Mouse (Mus musculus) forebrain, embryonic 13.5 days (tissue): ENCODE results near the gene Arl2. TPM values are rescaled to one million over a fixed set of nuclear protein-coding genes. Genes with fewer than 3 reads are reported as not detected.

Experiments
- ATAC-seq: fragments of 200-750 bp; cut with Nextera tagmentation; 2 replicates; pipeline ENCODE4 v1.8.0; 2017
- H3K27ac ChIP-seq: fragments of 300-500 bp; sonication (generic); 2 replicates; pipeline ENCODE4 v1.5.1; 2015; ENCODE audit warnings: inconsistent platforms, mild to moderate bottlenecking, moderate library complexity
- H3K27me3 ChIP-seq: fragments of 300-500 bp; sonication (generic); 2 replicates; pipeline ENCODE4 v1.6.1; 2015; ENCODE audit warnings: mild to moderate bottlenecking, inconsistent platforms
- H3K36me3 ChIP-seq: fragments of 300-500 bp; sonication (generic); 2 replicates; pipeline ENCODE4 v1.6.1; 2015; ENCODE audit warnings: mild to moderate bottlenecking, inconsistent platforms; ENCODE audit not compliant: poor library complexity, severe bottlenecking
- H3K4me1 ChIP-seq: fragments of 300-500 bp; sonication (generic); 2 replicates; pipeline ENCODE4 v1.6.1; 2015; ENCODE audit warnings: inconsistent platforms
- H3K4me2 ChIP-seq: fragments of 300-500 bp; sonication (generic); 2 replicates; pipeline ENCODE4 v1.6.1; 2015; ENCODE audit warnings: inconsistent platforms, mild to moderate bottlenecking, moderate library complexity
- H3K4me3 ChIP-seq: fragments of 300-500 bp; sonication (generic); 2 replicates; pipeline ENCODE4 v1.5.1; 2015; ENCODE audit warnings: mild to moderate bottlenecking, inconsistent platforms
- H3K9ac ChIP-seq: fragments of 300-500 bp; sonication (generic); 2 replicates; pipeline ENCODE4 v1.6.1; 2015; ENCODE audit warnings: mild to moderate bottlenecking, inconsistent platforms
- H3K9me3 ChIP-seq: fragments of 300-500 bp; sonication (generic); replicated peaks from 2 replicates; pipeline ENCODE4 v1.6.1; 2016; ENCODE audit warnings: inconsistent platforms
- WGBS: fragments of 180-500 bp; shearing (Covaris S2); methylation state at CpG from one replicate; pipeline ENCODE4 v1.1.7; 2015; 5-methylcytosine and 5-hydroxymethylcytosine counted together
- polyA plus RNA-seq: library from polyadenylated mRNA; unstranded; fragments of >200 nt; fragmentation: Nextera tagmentation; extraction: Ambion mirVana; gene quantifications from 2 replicates; pipeline ENCODE4 v1.2.1, GENCODE M21; 2015

The Arl2 gene
- 86.1 and 87.1 TPM in 2 replicates for polyA plus RNA-seq

DNA sequence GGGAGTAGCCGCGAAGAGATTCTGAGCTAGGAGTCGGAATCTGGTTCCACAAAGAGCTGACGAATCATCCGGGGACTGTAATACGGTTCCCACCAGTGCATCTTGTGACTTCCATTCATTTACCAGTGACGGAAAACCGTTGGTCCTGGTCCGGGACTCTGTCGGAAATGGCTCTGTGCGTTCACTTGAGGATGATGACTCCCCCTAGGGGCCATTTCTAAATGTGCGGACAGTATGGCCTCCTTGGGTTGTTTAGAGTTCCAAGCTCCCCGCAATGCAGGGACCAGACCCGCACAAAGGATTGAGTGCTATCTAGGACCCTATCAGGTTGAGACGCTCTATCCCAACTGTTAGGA, at the start of gene Arl2:
Gene Arl2 (minus strand): TSS at position 155 of the 356 bp plus-strand sequence.
- no peaks in the 10 kb centered on the region for H3K27me3 ChIP-seq
- H3K27ac ChIP-seq = peak within 1 kb of the TSS; percentile 97
- no peaks in the 10 kb centered on the region for H3K9me3 ChIP-seq
- H3K4me2 ChIP-seq = peak within 1 kb of the TSS; percentile 74
- ATAC-seq = peak; percentile 77
- H3K36me3 ChIP-seq = peaks cover 15% of the 10 kb centered on the region
- H3K4me3 ChIP-seq = peak within 1 kb of the TSS; percentile 64
- H3K4me1 ChIP-seq = peaks cover 14% of the 10 kb centered on the region
- WGBS = under 1% methylated on average over 15 of the region's 15 CpGs
- peak within 1 kb of the TSS; percentile 86 for H3K9ac ChIP-seq

DNA sequence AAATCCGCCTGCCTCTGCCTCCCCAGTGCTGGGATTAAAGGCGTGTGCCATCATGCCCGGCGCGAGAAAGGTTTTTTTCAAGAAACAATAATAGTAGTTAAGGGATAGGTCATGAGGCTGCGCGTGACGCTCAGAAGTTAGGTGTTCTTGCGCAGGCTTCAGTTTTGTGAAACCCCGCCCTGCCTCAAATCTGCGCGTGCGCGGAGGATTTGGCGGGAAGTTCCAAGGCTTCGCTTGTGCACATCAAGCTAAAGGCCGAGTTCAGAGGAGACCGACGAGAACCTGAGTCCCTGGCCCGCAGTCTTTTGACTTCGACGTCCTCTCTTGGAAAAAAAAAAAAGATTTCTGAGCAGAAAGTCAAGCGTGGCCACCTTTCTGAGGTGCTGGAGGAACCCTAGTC, 42.8 kb upstream of the Arl2 start, which contains the start of gene Majin:
Gene Majin (plus strand): TSS at position 258 of the 400 bp plus-strand sequence.
- WGBS = 92% methylated on average over 23 of the region's 23 CpGs

DNA sequence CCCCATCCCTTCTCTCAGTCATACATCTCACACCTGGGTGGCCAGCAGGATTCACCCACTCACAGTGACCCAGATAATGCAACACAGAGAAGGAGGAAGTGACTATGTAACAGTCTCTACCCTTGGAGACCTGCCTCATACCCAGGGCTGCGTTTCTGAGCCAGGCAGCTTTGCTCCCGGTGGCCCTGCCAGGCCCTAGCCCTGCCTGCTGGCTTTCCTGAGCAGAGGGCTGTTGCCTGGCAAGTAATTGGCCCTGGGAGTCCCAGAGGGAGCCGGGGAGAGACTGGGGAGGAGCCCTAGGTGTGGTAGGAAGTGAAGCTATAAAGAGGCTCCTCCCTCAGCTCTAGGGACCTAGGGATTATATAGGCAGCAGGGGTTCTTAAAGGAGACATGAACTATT, 41.2 kb upstream of the Arl2 start:
- WGBS = 18% methylated on average over 3 of the region's 3 CpGs
- Histone ChIP-seq H3K36me3 (no peaks in the 10 kb centered on the region), H3K9ac (no peak overlapping the region), H3K27me3 (no peaks in the 10 kb centered on the region), H3K4me1 (no peaks in the 10 kb centered on the region), H3K4me2 (no peak overlapping the region), H3K27ac (no peak overlapping the region), H3K9me3 (0 out of 2 replicates have a peak, but pooled peaks cover 4% of the 10 kb centered on the region), H3K4me3 (no peak overlapping the region)
- ATAC-seq = no peak

More for the DNA sequence above, 42.8 kb upstream of the Arl2 start, which contains the start of gene Majin:
- Histone ChIP-seq H3K4me1 (no peaks in the 10 kb centered on the region), H3K27me3 (no peaks in the 10 kb centered on the region), H3K9me3 (0 out of 2 replicates have a peak, but pooled peaks cover 4% of the 10 kb centered on the region), H3K9ac (no peak within 1 kb of the TSS), H3K36me3 (no peaks in the 10 kb centered on the region), H3K27ac (no peak within 1 kb of the TSS), H3K4me2 (no peak within 1 kb of the TSS), H3K4me3 (no peak within 1 kb of the TSS)
- no peak for ATAC-seq

DNA sequence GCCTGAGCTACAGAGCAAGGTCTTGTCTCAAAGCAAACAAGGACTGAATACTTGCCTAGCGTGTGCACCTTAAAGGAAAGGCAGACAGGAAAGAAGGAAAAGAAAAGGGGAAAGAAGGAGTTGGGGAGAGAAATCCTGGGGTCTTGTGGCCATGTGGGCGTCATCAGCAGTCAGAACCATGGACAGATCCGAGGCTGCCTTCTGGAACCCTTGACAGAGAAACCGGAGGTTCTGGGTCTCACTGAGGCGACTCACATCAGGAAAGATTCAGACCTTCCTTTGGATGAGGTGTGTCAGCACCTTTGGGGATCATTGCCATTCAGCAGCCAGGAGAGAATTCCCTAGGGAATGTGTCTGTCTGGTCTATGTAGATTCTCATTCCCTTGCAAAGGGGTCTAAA, 40.3 kb upstream of the Arl2 start:
- Histone ChIP-seq H3K36me3 (no peaks in the 10 kb centered on the region), H3K27ac (no peak overlapping the region), H3K4me3 (no peak overlapping the region), H3K9ac (no peak overlapping the region), H3K27me3 (no peaks in the 10 kb centered on the region), H3K4me2 (no peak overlapping the region), H3K9me3 (0 out of 2 replicates have a peak, but pooled peaks cover 4% of the 10 kb centered on the region), H3K4me1 (no peaks in the 10 kb centered on the region)
- no peak for ATAC-seq
- 30% methylated on average over 5 of the region's 5 CpGs for WGBS

DNA sequence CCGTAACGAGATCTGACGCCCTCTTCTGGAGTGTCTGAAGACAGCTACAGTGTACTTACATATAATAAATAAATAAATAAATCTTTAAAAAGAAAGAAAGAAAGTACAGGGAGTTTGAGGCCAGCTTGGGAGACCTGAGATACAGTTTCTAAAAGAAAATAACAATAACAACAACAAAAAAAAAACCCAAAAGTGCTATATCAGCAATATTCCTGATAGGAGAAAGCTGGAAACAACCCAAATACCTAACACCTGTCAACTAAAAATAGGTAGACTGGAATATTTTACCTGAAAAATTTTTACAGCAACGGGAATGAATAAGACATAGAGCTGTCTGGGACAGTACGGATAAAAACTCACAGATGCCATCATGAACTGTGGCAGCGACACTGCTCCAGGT, 37.4 kb upstream of the Arl2 start:
- no peak overlapping the region for H3K27ac ChIP-seq
- no peaks in the 10 kb centered on the region for H3K4me1 ChIP-seq
- no peak overlapping the region for H3K4me2 ChIP-seq
- 0 out of 2 replicates have a peak, but pooled peaks cover 4% of the 10 kb centered on the region for H3K9me3 ChIP-seq
- no peak for ATAC-seq
- H3K4me3 ChIP-seq = no peak overlapping the region
- no peak overlapping the region for H3K9ac ChIP-seq
- no peaks in the 10 kb centered on the region for H3K27me3 ChIP-seq
- 86% methylated on average over 6 of the region's 6 CpGs for WGBS
- no peaks in the 10 kb centered on the region for H3K36me3 ChIP-seq

DNA sequence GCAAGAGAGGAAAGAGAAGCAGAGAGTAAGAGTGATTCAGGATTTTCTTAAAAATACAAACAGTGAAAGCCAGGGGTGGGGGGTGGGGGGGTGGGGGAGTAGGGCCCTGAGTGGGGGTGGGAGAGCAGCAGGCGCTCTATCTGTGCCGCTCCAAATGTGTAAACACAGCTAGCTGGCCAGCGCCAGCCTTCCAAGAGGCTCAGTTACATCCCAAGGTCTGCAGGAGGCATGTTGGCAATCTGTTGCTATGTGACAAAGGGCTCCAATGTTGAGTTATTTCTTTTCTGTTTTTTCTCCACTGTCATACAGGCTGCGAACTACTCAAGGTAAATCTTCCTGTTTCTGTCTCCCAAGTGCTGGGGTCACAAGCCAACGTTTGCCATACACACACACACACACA, 33.4 kb upstream of the Arl2 start:
- 43% methylated on average over 5 of the region's 5 CpGs for WGBS
- no peak for ATAC-seq

DNA sequence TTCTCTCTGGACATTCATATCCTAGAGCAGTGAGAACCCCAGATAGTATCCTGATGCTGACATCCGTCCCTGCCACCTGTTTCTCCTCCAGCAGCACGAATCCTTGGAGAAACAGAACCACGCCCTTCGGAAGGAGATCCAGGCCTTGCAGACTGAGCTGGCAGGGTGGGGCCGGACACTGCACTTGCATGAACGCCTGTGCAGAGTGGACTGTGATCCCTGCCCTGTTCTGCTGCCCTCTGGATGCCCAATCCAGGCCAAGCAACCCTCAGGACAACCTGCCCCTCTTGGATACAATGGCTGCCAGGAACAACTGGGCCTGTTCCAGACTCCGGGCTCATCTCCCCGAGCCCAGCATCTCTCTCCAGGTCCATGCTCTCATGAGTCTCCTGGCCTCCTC, 29.9 kb upstream of the Arl2 start:
- 90% methylated on average over 8 of the region's 8 CpGs for WGBS
- no peak overlapping the region for H3K4me3 ChIP-seq
- ATAC-seq = no peak
- no peaks in the 10 kb centered on the region for H3K4me1 ChIP-seq
- no peaks in the 10 kb centered on the region for H3K36me3 ChIP-seq
- no peaks in the 10 kb centered on the region for H3K9me3 ChIP-seq
- H3K4me2 ChIP-seq = no peak overlapping the region
- no peak overlapping the region for H3K9ac ChIP-seq
- H3K27ac ChIP-seq = no peak overlapping the region
- H3K27me3 ChIP-seq = no peaks in the 10 kb centered on the region

More for the DNA sequence above, 33.4 kb upstream of the Arl2 start:
- 0 out of 2 replicates have a peak, but pooled peaks cover 4% of the 10 kb centered on the region for H3K9me3 ChIP-seq
- H3K27ac ChIP-seq = no peak overlapping the region
- H3K9ac ChIP-seq = no peak overlapping the region
- H3K27me3 ChIP-seq = no peaks in the 10 kb centered on the region
- H3K4me1 ChIP-seq = no peaks in the 10 kb centered on the region
- no peak overlapping the region for H3K4me3 ChIP-seq
- no peak overlapping the region for H3K4me2 ChIP-seq
- H3K36me3 ChIP-seq = no peaks in the 10 kb centered on the region

DNA sequence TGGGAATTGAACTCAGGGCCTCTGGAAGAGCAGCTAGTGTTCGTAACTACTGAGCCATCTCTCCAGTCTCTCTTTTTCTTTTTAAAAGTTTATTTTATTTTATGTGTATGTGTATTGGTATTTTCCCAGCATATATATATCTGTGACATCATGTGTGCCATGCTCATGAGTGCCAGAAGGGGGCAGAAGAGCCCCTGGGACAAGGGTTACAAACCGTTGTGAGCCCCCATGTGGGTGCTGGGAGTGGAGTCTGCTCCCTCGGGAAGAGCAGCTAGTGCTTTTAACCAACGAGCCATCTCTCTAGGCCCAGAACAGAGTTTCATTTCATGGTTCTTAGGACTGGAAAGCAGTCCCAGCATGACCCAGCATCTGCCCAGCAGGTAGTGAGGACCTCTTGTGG, 25.4 kb upstream of the Arl2 start:
- H3K4me2 ChIP-seq = no peak overlapping the region
- no peaks in the 10 kb centered on the region for H3K27me3 ChIP-seq
- no peak overlapping the region for H3K27ac ChIP-seq
- H3K4me3 ChIP-seq = no peak overlapping the region
- H3K36me3 ChIP-seq = no peaks in the 10 kb centered on the region
- no peaks in the 10 kb centered on the region for H3K9me3 ChIP-seq
- 84% methylated on average over 4 of the region's 4 CpGs for WGBS
- no peaks in the 10 kb centered on the region for H3K4me1 ChIP-seq
- no peak overlapping the region for H3K9ac ChIP-seq
- ATAC-seq = no peak

DNA sequence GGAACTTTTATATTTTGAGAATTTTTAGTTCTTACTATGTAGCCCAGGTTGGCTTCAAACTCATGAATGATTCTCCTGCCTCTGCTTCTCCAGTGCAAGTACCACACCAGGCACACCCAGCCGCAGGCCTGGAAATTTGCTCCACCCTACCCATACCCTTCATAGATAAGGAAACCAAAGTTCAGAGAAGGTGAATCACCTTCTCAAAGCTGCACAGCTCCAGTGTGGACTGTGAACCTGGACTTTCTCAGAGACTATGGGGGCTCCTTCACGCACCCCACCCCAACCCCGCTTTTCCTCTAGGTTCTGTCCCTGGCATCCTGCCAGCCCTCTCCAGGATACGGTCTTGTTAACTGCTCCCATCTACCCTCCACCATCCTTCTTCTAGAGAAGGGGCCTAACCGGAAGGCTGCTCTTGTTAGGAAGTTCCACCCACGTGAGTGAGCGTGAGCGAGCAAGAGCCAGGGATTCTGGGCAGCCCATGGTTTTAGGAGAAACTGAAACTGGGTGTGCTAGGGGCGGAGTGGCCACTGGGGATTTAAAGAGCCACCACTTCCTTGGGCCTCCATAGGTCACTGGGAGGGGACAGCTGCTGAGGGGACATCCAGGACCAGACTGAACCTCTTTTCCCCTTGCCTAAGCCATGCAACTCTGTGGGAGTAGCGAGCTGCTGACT, 22.7 kb upstream of the Arl2 start:
- Histone ChIP-seq H3K9me3 (no peaks in the 10 kb centered on the region), H3K9ac (no peak overlapping the region), H3K27me3 (no peaks in the 10 kb centered on the region), H3K27ac (no peak overlapping the region), H3K36me3 (no peaks in the 10 kb centered on the region), H3K4me3 (no peak overlapping the region), H3K4me1 (no peaks in the 10 kb centered on the region), H3K4me2 (no peak overlapping the region)
- 67% methylated on average over 10 of the region's 10 CpGs for WGBS
- no peak for ATAC-seq

DNA sequence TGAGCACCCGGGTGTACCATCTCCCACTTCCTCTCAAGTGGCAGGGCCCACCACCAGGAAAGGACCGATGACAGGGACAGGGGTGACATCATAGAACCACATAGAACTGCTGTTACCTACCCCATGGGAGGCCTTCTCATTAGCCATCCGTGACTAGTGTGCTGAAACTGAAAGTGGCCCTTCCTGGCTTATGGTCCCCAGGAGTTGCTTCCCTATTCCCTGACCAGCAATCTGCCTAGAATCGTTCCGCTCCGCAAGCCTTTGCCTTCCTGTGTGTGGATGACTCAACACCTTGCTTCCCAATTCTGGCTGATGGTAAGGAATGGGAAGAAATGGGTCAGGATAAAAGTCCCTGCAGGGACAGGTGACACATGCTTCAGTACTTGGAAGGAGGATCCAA, 15.9 kb upstream of the Arl2 start:
- no peak overlapping the region for H3K4me3 ChIP-seq
- H3K4me1 ChIP-seq = no peaks in the 10 kb centered on the region
- H3K27ac ChIP-seq = no peak overlapping the region
- no peak overlapping the region for H3K4me2 ChIP-seq
- H3K9ac ChIP-seq = no peak overlapping the region
- no peaks in the 10 kb centered on the region for H3K27me3 ChIP-seq
- WGBS = 74% methylated on average over 6 of the region's 6 CpGs
- ATAC-seq = no peak
- H3K36me3 ChIP-seq = no peaks in the 10 kb centered on the region
- no peaks in the 10 kb centered on the region for H3K9me3 ChIP-seq

DNA sequence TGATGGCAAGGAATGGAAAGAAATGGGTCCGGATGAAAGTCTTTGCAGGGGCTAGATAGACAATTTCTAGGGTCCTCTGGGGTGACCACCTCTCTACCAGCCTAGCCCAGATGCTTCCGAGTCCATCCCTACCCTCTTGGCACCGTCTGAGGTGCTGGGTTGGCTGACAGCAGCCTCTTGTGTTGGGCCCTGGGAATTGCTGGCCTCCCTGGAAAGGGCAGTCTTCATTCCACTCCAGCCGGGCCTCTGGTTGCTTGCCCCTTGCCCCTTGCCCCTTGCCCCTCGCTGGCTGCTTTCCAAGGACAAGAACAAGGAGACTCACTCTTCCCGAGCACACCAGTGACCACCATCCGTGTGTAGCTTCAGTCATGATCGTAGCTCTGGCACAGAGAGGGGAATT, 15.0 kb upstream of the Arl2 start:
- 73% methylated on average over 8 of the region's 8 CpGs for WGBS
- Histone ChIP-seq H3K9ac (no peak overlapping the region), H3K9me3 (no peaks in the 10 kb centered on the region), H3K4me3 (no peak overlapping the region), H3K4me1 (no peaks in the 10 kb centered on the region), H3K27me3 (no peaks in the 10 kb centered on the region), H3K27ac (no peak overlapping the region), H3K36me3 (no peaks in the 10 kb centered on the region), H3K4me2 (no peak overlapping the region)
- ATAC-seq = no peak

DNA sequence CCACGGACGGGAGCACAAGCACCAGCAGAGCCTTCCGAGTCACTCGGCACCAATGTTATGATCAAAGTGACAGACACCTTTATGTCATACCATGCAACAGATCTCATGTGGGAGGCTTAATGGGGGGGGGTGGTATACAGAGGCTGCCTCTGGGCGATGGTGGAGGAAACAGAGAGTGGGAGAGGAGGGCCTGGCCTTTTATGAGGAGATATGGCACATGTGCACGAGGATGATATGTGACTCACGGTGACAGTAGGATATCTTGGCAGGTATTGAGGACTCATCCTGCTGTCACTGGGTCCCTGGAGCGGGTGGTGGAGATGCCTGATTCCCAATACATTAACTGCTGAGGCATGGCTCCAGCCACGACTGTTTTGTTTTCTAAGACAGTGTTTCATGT, 13.8 kb upstream of the Arl2 start:
- ATAC-seq = no peak
- no peaks in the 10 kb centered on the region for H3K9me3 ChIP-seq

DNA sequence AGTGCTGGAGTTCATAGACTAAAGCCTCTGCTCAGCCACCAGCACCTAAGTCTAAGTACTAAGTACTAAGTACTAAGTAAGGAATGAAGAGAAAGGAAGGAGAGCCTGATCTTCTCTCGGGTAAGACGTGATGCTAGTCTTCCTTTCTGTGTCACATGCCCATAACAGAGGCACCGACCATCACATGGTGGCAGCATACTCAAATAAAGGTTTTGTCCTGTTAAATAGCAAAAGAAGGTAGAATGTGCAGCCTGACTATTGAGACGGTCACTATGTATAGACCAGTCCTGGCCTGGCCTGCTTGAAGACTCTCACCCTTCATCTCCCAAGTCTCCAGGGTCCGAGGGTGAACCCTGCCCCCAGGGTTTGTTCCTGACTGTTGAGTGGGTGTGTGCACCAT, 3.5 kb upstream of the Arl2 start:
- H3K4me3 ChIP-seq = no peak overlapping the region
- H3K27me3 ChIP-seq = 0 out of 2 replicates have a peak, but pooled peaks cover 4% of the 10 kb centered on the region
- H3K9ac ChIP-seq = no peak overlapping the region
- no peaks in the 10 kb centered on the region for H3K9me3 ChIP-seq
- WGBS = 76% methylated on average over 5 of the region's 5 CpGs
- no peak for ATAC-seq
- H3K36me3 ChIP-seq = no peaks in the 10 kb centered on the region
- H3K4me2 ChIP-seq = no peak overlapping the region
- peaks cover 8% of the 10 kb centered on the region for H3K4me1 ChIP-seq
- no peak overlapping the region for H3K27ac ChIP-seq

More for the DNA sequence above, 13.8 kb upstream of the Arl2 start:
- no peak overlapping the region for H3K9ac ChIP-seq
- 88% methylated on average over 9 of the region's 9 CpGs for WGBS
- no peaks in the 10 kb centered on the region for H3K4me1 ChIP-seq
- H3K27me3 ChIP-seq = no peaks in the 10 kb centered on the region
- no peak overlapping the region for H3K4me2 ChIP-seq
- no peak overlapping the region for H3K27ac ChIP-seq
- no peak overlapping the region for H3K4me3 ChIP-seq
- H3K36me3 ChIP-seq = no peaks in the 10 kb centered on the region
